Mouse (Mus musculus): ENCODE data around the gene Mfsd4a. TPM values are rescaled to one million over a fixed set of nuclear protein-coding genes. Genes with fewer than 3 reads are reported as not detected.

Gene Mfsd4a
- total RNA-seq, 2 experiments from 2014 or later: 66.4 to 79.3 TPM

- DNase-seq (ENCODE audit: low spot score in 2 of 2): peak in 1 of 2 experiments; percentile 32
Measured at GRCm38 (mm10) chr1:132069436-132069835, 1.6 kb upstream of the Mfsd4a start.

GRCm38 (mm10) chr1:132065475-132066172 is 2.2 kb downstream of the Mfsd4a start:
- peak in 1 of 2 experiments; percentile 67 for DNase-seq (ENCODE audit: low spot score in 2 of 2)

- DNase-seq (ENCODE audit: low spot score in 2 of 2): peak; percentile 50 to 59
Measured at GRCm38 (mm10) chr1:132065001-132065400, 2.9 kb downstream of the Mfsd4a start.

- no peak for DNase-seq (ENCODE audit: low spot score in 2 of 2)
Measured at GRCm38 (mm10) chr1:132063096-132063495, 4.8 kb downstream of the Mfsd4a start.

GRCm38 (mm10) chr1:132061750-132062541 is 5.9 kb downstream of the Mfsd4a start:
- DNase-seq (ENCODE audit: low spot score in 2 of 2): no peak

- no peak for DNase-seq (ENCODE audit: low spot score in 2 of 2)
Measured at GRCm38 (mm10) chr1:132060036-132060769, 7.7 kb downstream of the Mfsd4a start.

GRCm38 (mm10) chr1:132058558-132058957 is 9.3 kb downstream of the Mfsd4a start:
- no peak for DNase-seq (ENCODE audit: low spot score in 2 of 2)

GRCm38 (mm10) chr1:132055054-132055664 is 12.7 kb downstream of the Mfsd4a start:
- no peak for DNase-seq (ENCODE audit: low spot score in 2 of 2)

- no peak for DNase-seq (ENCODE audit: low spot score in 2 of 2)
Measured at GRCm38 (mm10) chr1:132054387-132054786, 13.5 kb downstream of the Mfsd4a start.

GRCm38 (mm10) chr1:132051746-132052145 is 16.1 kb downstream of the Mfsd4a start:
- DNase-seq (ENCODE audit: low spot score in 2 of 2): no peak

- peak; percentile 37 to 71 for DNase-seq (ENCODE audit: low spot score in 2 of 2)
Measured at GRCm38 (mm10) chr1:132046143-132046735, 21.6 kb downstream of the Mfsd4a start.

GRCm38 (mm10) chr1:132043759-132044158 is 24.1 kb downstream of the Mfsd4a start:
- DNase-seq (ENCODE audit: low spot score in 2 of 2): peak; percentile 65 to 70

- DNase-seq (ENCODE audit: low spot score in 2 of 2): no peak
Measured at GRCm38 (mm10) chr1:132040201-132040621, 27.7 kb downstream of the Mfsd4a start.

- DNase-seq (ENCODE audit: low spot score in 2 of 2): no peak
Measured at GRCm38 (mm10) chr1:132038753-132039152, 29.1 kb downstream of the Mfsd4a start.

- DNase-seq (ENCODE audit: low spot score in 2 of 2): no peak
Measured at GRCm38 (mm10) chr1:132037746-132038145, 30.1 kb downstream of the Mfsd4a start.

- DNase-seq (ENCODE audit: low spot score in 2 of 2): no peak
Measured at GRCm38 (mm10) chr1:132032172-132032571, 35.7 kb downstream of the Mfsd4a start.

GRCm38 (mm10) chr1:132030574-132030973 is 37.3 kb downstream of the Mfsd4a start:
- DNase-seq (ENCODE audit: low spot score in 2 of 2): no peak

- no peak for DNase-seq (ENCODE audit: low spot score in 2 of 2)
Measured at GRCm38 (mm10) chr1:132028413-132028812, 39.4 kb downstream of the Mfsd4a start.

GRCm38 (mm10) chr1:132027978-132028377 is 39.9 kb downstream of the Mfsd4a start:
- DNase-seq (ENCODE audit: low spot score in 2 of 2): no peak

GRCm38 (mm10) chr1:132026925-132027646 is 40.8 kb downstream of the Mfsd4a start:
- DNase-seq (ENCODE audit: low spot score in 2 of 2): no peak

All from layer of hippocampus, adult 18-20 months (tissue).